Mouse (Mus musculus) E14TG2a.4 (cell line): ENCODE measurements around the gene Ankrd13c.

Experiments
- CTCF ChIP-seq: conservative IDR thresholded peaks from 2 replicates; pipeline ENCODE4 v1.5.1; 2014; ENCODE audit warnings: low read length
- NANOG ChIP-seq: IDR thresholded peaks from 2 replicates; pipeline ENCODE4 v1.6.1; 2014; ENCODE audit warnings: borderline replicate concordance, low read length, mixed read lengths
- POU5F1 ChIP-seq: IDR thresholded peaks from 2 replicates; pipeline ENCODE4 v1.6.1; 2014; ENCODE audit warnings: low read length, borderline replicate concordance

- no peak for TF ChIP-seq CTCF
- TF ChIP-seq NANOG = no peak
- no peak for TF ChIP-seq POU5F1
Observed at GRCm38 (mm10) chr3:157925706-157926510, 21.1 kb upstream of the Ankrd13c start.
